8 mouse cellular contexts compared by ENCODE assay signal in genomic region chr5:5559079-5559740, GRCm38 (mm10). TPM values are rescaled to one million over a fixed set of nuclear protein-coding genes. Genes with fewer than 3 reads are reported as not detected.
DNase-seq lines count a peak whose midpoint lies in the region; ATAC-seq and TF ChIP-seq lines count a peak whose summit lies in the region.

Gtpbp10 (minus strand) TSS chr5:5559538.

- no peaks in the 10 kb centered on the region for H3K27me3 ChIP-seq in C2C12 (ENCODE audit: control insufficient read depth, insufficient read depth, insufficient read length)
- H3K27me3 ChIP-seq in heart, embryonic 11.5 days (ENCODE audit: control insufficient read depth, insufficient read depth, low read length), result no peaks in the 10 kb centered on the region
- H3K27me3 ChIP-seq in kidney, embryonic 15.5 days, result 0 out of 2 replicates have a peak, but pooled peaks cover 11% of the 10 kb centered on the region
- no peaks in the 10 kb centered on the region for H3K27me3 ChIP-seq in limb, embryonic 15.5 days
- H3K27me3 ChIP-seq in midbrain, postnatal 0 days (ENCODE audit: insufficient read depth, low read length), result no peaks in the 10 kb centered on the region

- H3K9me3 ChIP-seq in heart, embryonic 11.5 days (replicated peaks; ENCODE audit: control insufficient read depth, low read length), result no peaks in the 10 kb centered on the region
- no peaks in the 10 kb centered on the region for H3K9me3 ChIP-seq in kidney, embryonic 15.5 days (replicated peaks)
- H3K9me3 ChIP-seq in limb, embryonic 15.5 days, result no peaks in the 10 kb centered on the region
- H3K9me3 ChIP-seq in midbrain, postnatal 0 days (ENCODE audit: low read length), result no peaks in the 10 kb centered on the region

- H3K79me2 ChIP-seq in C2C12 (ENCODE audit: control insufficient read depth, insufficient read depth), result peaks cover 28% of the 10 kb centered on the region

- H3K9ac ChIP-seq in heart, embryonic 11.5 days (ENCODE audit: low read depth, low read length), result peak within 1 kb of the TSS; percentile 81
- peak within 1 kb of the TSS; percentile 73 for H3K9ac ChIP-seq in kidney, embryonic 15.5 days
- peak within 1 kb of the TSS; percentile 71 for H3K9ac ChIP-seq in limb, embryonic 15.5 days
- H3K9ac ChIP-seq in midbrain, postnatal 0 days (replicated peaks; ENCODE audit: low read length, poor library complexity, severe bottlenecking), result peak within 1 kb of the TSS; percentile 61

- H3ac ChIP-seq in C2C12 (ENCODE audit: control insufficient read depth, insufficient read length, low read depth), result peak within 1 kb of the TSS; percentile 54

- WGBS in heart, embryonic 11.5 days (ENCODE audit: insufficient replicate concordance), result under 1% methylated on average over 43 of the region's 43 CpGs
- WGBS in kidney, embryonic 15.5 days, result under 1% methylated on average over 43 of the region's 43 CpGs
- under 1% methylated on average over 43 of the region's 43 CpGs for WGBS in limb, embryonic 15.5 days
- WGBS in midbrain, postnatal 0 days, result under 1% methylated on average over 43 of the region's 43 CpGs

- peaks cover 20% of the 10 kb centered on the region for H3K79me3 ChIP-seq in C2C12 (ENCODE audit: low read depth)

- peaks cover 14% of the 10 kb centered on the region for H3K36me3 ChIP-seq in C2C12 (ENCODE audit: control insufficient read depth, insufficient read depth)
- peaks cover 6% of the 10 kb centered on the region for H3K36me3 ChIP-seq in heart, embryonic 11.5 days (ENCODE audit: control insufficient read depth, insufficient read depth, low read length)
- H3K36me3 ChIP-seq in kidney, embryonic 15.5 days, result peaks cover 11% of the 10 kb centered on the region
- peaks cover 10% of the 10 kb centered on the region for H3K36me3 ChIP-seq in limb, embryonic 15.5 days
- peaks cover 6% of the 10 kb centered on the region for H3K36me3 ChIP-seq in midbrain, postnatal 0 days (ENCODE audit: insufficient read depth, low read length)

- peak within 1 kb of the TSS; percentile 41; the same call in 1 of the 2 replicates for H3K27ac ChIP-seq in brown adipose tissue, adult 24 weeks (replicated peaks; ENCODE audit: low read depth, low read length)
- H3K27ac ChIP-seq in heart, embryonic 11.5 days (ENCODE audit: low read depth, low read length), result peak within 1 kb of the TSS; percentile 57
- H3K27ac ChIP-seq in kidney, embryonic 15.5 days, result peak within 1 kb of the TSS; percentile 71
- H3K27ac ChIP-seq in limb, embryonic 15.5 days, result peak within 1 kb of the TSS; percentile 81
- H3K27ac ChIP-seq in midbrain, postnatal 0 days (ENCODE audit: low read depth, low read length), result peak within 1 kb of the TSS; percentile 38

- TF ChIP-seq CTCF in C2C12 (IDR thresholded peaks at IDR 0.05; ENCODE audit: control insufficient read depth, insufficient read depth, insufficient read length), result no peak
- no peak for TF ChIP-seq CTCF in midbrain, postnatal 0 days (IDR thresholded peaks at IDR 0.05)

- peak; percentile 93 for ATAC-seq in erythroid progenitor cell, adult 5-6 weeks (replicated peaks; ENCODE audit: low FRiP score, poor library complexity, severe bottlenecking)
- ATAC-seq in heart, embryonic 11.5 days (replicated peaks; ENCODE audit: insufficient number of reproducible peaks, low FRiP score, low TSS enrichment), result peak; percentile 97
- peak; percentile 99 for ATAC-seq in kidney, embryonic 15.5 days (replicated peaks; ENCODE audit: low FRiP score)
- peak; percentile 96 for ATAC-seq in limb, embryonic 15.5 days (ENCODE audit: insufficient number of reproducible peaks, low FRiP score, low TSS enrichment, low read depth)
- ATAC-seq in midbrain, postnatal 0 days (ENCODE audit: low FRiP score), result peak; percentile 100

- H3K4me2 ChIP-seq in heart, embryonic 11.5 days, result peak within 1 kb of the TSS; percentile 70
- H3K4me2 ChIP-seq in kidney, embryonic 15.5 days, result peak within 1 kb of the TSS; percentile 70
- H3K4me2 ChIP-seq in limb, embryonic 15.5 days, result peak within 1 kb of the TSS; percentile 52
- peak within 1 kb of the TSS; percentile 49 for H3K4me2 ChIP-seq in midbrain, postnatal 0 days (ENCODE audit: low read depth, low read length, poor library complexity, severe bottlenecking)

- H3K4me3 ChIP-seq in C2C12 (ENCODE audit: insufficient read depth, poor library complexity, severe bottlenecking), result peak within 1 kb of the TSS; percentile 65
- H3K4me3 ChIP-seq in brown adipose tissue, adult 24 weeks (ENCODE audit: insufficient read depth, low read depth, low read length), result peak within 1 kb of the TSS; percentile 85
- peak within 1 kb of the TSS; percentile 67 for H3K4me3 ChIP-seq in heart, embryonic 11.5 days (ENCODE audit: low read depth, low read length)
- H3K4me3 ChIP-seq in kidney, embryonic 15.5 days (replicated peaks), result peak within 1 kb of the TSS; percentile 65
- peak within 1 kb of the TSS; percentile 73 for H3K4me3 ChIP-seq in limb, embryonic 15.5 days
- H3K4me3 ChIP-seq in midbrain, postnatal 0 days (ENCODE audit: low read depth, low read length), result peak within 1 kb of the TSS; percentile 70

- H3K4me1 ChIP-seq in brown adipose tissue, adult 24 weeks (ENCODE audit: control insufficient read depth, insufficient read depth, insufficient read length, low read length), result no peaks in the 10 kb centered on the region; the same call in 1 of the 2 replicates
- H3K4me1 ChIP-seq in heart, embryonic 11.5 days (ENCODE audit: control insufficient read depth, insufficient read depth, low read length), result no peaks in the 10 kb centered on the region
- H3K4me1 ChIP-seq in kidney, embryonic 15.5 days, result peaks cover 16% of the 10 kb centered on the region
- peaks cover 8% of the 10 kb centered on the region for H3K4me1 ChIP-seq in limb, embryonic 15.5 days
- 0 out of 2 replicates have a peak, but pooled peaks cover 5% of the 10 kb centered on the region for H3K4me1 ChIP-seq in midbrain, postnatal 0 days (ENCODE audit: insufficient read depth, low read length)

- peak; percentile 94 for DNase-seq in midbrain, postnatal 0 days (ENCODE audit: low spot score)
- peak; percentile 82 to 92 for DNase-seq in spleen, postnatal 10 days (ENCODE audit: low spot score in 2 of 2)

TF ChIP-seq in C2C12, 6 proteins besides CTCF, POLR2A, EP300 and RAD21:
- TF ChIP-seq MYOD1 (IDR thresholded peaks at IDR 0.05; ENCODE audit: control insufficient read depth, insufficient read length, low read depth), result no peak
- TF ChIP-seq MAX (IDR thresholded peaks at IDR 0.05), result peak; percentile 80
TF ChIP-seq in C2C12: peak in this region for 1.

RNA-seq across cellular contexts. Expression of gene Gtpbp10, which starts in this region (rescaled TPM):
- polyA plus RNA-seq in C2C12 (2012; fragmentation: generic; extraction: Trizol), result 4.6 TPM
- polyA plus RNA-seq in brown adipose tissue, adult 24 weeks (2012; ENCODE audit: insufficient read depth, insufficient read length, missing spikeins), result 14.5 and 19.6 TPM in 2 replicates
- 8.6 and 9.6 TPM in 2 replicates for total RNA-seq in erythroid progenitor cell, adult 5-6 weeks (2015; ENCODE audit: low replicate concordance)
- total RNA-seq in erythroid progenitor cell, adult 5-6 weeks (2017; ENCODE audit: low replicate concordance), result 0.98 and 9.4 TPM in 2 replicates
- 21.3 and 22.1 TPM in 2 replicates for polyA plus RNA-seq in heart, embryonic 11.5 days (2014; fragmentation: Nextera tagmentation; extraction: Ambion mirVana)
- 31.5 and 33.2 TPM in 2 replicates for polyA plus RNA-seq in kidney, embryonic 15.5 days (2015; fragmentation: Nextera tagmentation; extraction: Ambion mirVana)
- 18.9 and 20.2 TPM in 2 replicates for polyA plus RNA-seq in limb, embryonic 15.5 days (2015; fragmentation: Nextera tagmentation; extraction: Ambion mirVana)
- total RNA-seq in midbrain, postnatal 0 days (2014; rRNA removed), result 15.5 and 21.7 TPM in 2 replicates
- polyA plus RNA-seq in midbrain, postnatal 0 days (2015; fragmentation: Nextera tagmentation; extraction: Ambion mirVana), result 10.5 and 10.6 TPM in 2 replicates

Comparison
In these comparisons a context has a peak if more than half of its experiments do, and no peak if none do; other contexts are left out.
1. Peak in every context shown above with its lines: DNase-seq, ATAC-seq, H3K4me3 ChIP-seq and H3K27ac ChIP-seq.